Mouse (Mus musculus): ENCODE data around the gene Klhl21. TPM values are rescaled to one million over a fixed set of nuclear protein-coding genes. Genes with fewer than 3 reads are reported as not detected.

Klhl21 gene
- 34.5 and 38.3 TPM in 2 replicates for polyA plus RNA-seq (2012; rRNA removed)

- peak; percentile 95 for DNase-seq (ENCODE audit: low spot score)
These were observed at the start of gene Klhl21 for GRCm38 (mm10) chr4:152008622-152009075. TSS of gene Klhl21 (plus strand) at chr4:152008803.

- no peak for DNase-seq (ENCODE audit: low spot score)
These were observed 48.6 kb upstream of the Klhl21 start for GRCm38 (mm10) chr4:151959849-151960512.

- DNase-seq (ENCODE audit: low spot score): no peak
These were observed 48.1 kb upstream of the Klhl21 start for GRCm38 (mm10) chr4:151960513-151960854.

- no peak for DNase-seq (ENCODE audit: low spot score)
These were observed 45.8 kb upstream of the Klhl21 start for GRCm38 (mm10) chr4:151962817-151963216.

- no peak for DNase-seq (ENCODE audit: low spot score)
These were observed 40.2 kb upstream of the Klhl21 start for GRCm38 (mm10) chr4:151968204-151968921.

- no peak for DNase-seq (ENCODE audit: low spot score)
These were observed 36.2 kb upstream of the Klhl21 start for GRCm38 (mm10) chr4:151972221-151972967.

GRCm38 (mm10) chr4:151975441-151975840 lies 33.2 kb upstream of the Klhl21 start:
- no peak for DNase-seq (ENCODE audit: low spot score)

- DNase-seq (ENCODE audit: low spot score): peak; percentile 60
These were observed 30.9 kb upstream of the Klhl21 start for GRCm38 (mm10) chr4:151977748-151978147.

GRCm38 (mm10) chr4:151980699-151981098 lies 27.9 kb upstream of the Klhl21 start:
- no peak for DNase-seq (ENCODE audit: low spot score)

- peak; percentile 71 for DNase-seq (ENCODE audit: low spot score)
These were observed 27.2 kb upstream of the Klhl21 start for GRCm38 (mm10) chr4:151981363-151981762.

- DNase-seq (ENCODE audit: low spot score): no peak
These were observed 25.6 kb upstream of the Klhl21 start for GRCm38 (mm10) chr4:151983043-151983442.

- DNase-seq (ENCODE audit: low spot score): no peak
These were observed 25.0 kb upstream of the Klhl21 start for GRCm38 (mm10) chr4:151983560-151983959.

- DNase-seq (ENCODE audit: low spot score): no peak
These were observed 22.7 kb upstream of the Klhl21 start for GRCm38 (mm10) chr4:151985886-151986285.

GRCm38 (mm10) chr4:151986650-151987049 lies 22.0 kb upstream of the Klhl21 start:
- no peak for DNase-seq (ENCODE audit: low spot score)

- DNase-seq (ENCODE audit: low spot score): no peak
These were observed 20.6 kb upstream of the Klhl21 start for GRCm38 (mm10) chr4:151988014-151988341.

GRCm38 (mm10) chr4:151988342-151989109 lies 20.1 kb upstream of the Klhl21 start, which contains the start of gene Thap3:
TSS of gene Thap3 (minus strand) at chr4:151988997.
- DNase-seq (ENCODE audit: low spot score): peak; percentile 76

GRCm38 (mm10) chr4:151989110-151989488 lies 19.5 kb upstream of the Klhl21 start:
- no peak for DNase-seq (ENCODE audit: low spot score)

- DNase-seq (ENCODE audit: low spot score): no peak
These were observed 16.5 kb upstream of the Klhl21 start for GRCm38 (mm10) chr4:151992091-151992490.

GRCm38 (mm10) chr4:151993035-151993434 lies 15.6 kb upstream of the Klhl21 start:
- DNase-seq (ENCODE audit: low spot score): no peak

- DNase-seq (ENCODE audit: low spot score): no peak
These were observed 14.1 kb upstream of the Klhl21 start for GRCm38 (mm10) chr4:151994228-151995171.

All from urinary bladder, adult 2 months (tissue).